Mouse (Mus musculus): Measurements from ENCODE around the gene H1foo.

H1foo gene

GRCm38 (mm10) chr6:115944638-115945037 lies at the start of gene H1foo:
Gene H1foo, plus strand, starts transcription at chr6:115944938.
- DNase-seq (ENCODE audit: low read depth, low spot score): no peak

- DNase-seq (ENCODE audit: low read depth, low spot score): no peak
Observed at GRCm38 (mm10) chr6:115896346-115896745, 48.4 kb upstream of the H1foo start.

GRCm38 (mm10) chr6:115897117-115897516 lies 47.6 kb upstream of the H1foo start:
- DNase-seq (ENCODE audit: low read depth, low spot score): no peak

- DNase-seq (ENCODE audit: low read depth, low spot score): no peak
Observed at GRCm38 (mm10) chr6:115897926-115898520, 46.7 kb upstream of the H1foo start.

GRCm38 (mm10) chr6:115901062-115901461 lies 43.7 kb upstream of the H1foo start:
- DNase-seq (ENCODE audit: low read depth, low spot score): peak; percentile 43

GRCm38 (mm10) chr6:115901489-115901931 lies 43.2 kb upstream of the H1foo start:
- DNase-seq (ENCODE audit: low read depth, low spot score): no peak

GRCm38 (mm10) chr6:115902545-115902944 lies 42.2 kb upstream of the H1foo start:
- DNase-seq (ENCODE audit: low read depth, low spot score): no peak

- DNase-seq (ENCODE audit: low read depth, low spot score): no peak
Observed at GRCm38 (mm10) chr6:115905568-115905967, 39.2 kb upstream of the H1foo start.

- no peak for DNase-seq (ENCODE audit: low read depth, low spot score)
Observed at GRCm38 (mm10) chr6:115906455-115906854, 38.3 kb upstream of the H1foo start.

- DNase-seq (ENCODE audit: low read depth, low spot score): no peak
Observed at GRCm38 (mm10) chr6:115906871-115907270, 37.9 kb upstream of the H1foo start.

GRCm38 (mm10) chr6:115908421-115908982 lies 36.2 kb upstream of the H1foo start:
- DNase-seq (ENCODE audit: low read depth, low spot score): no peak

- no peak for DNase-seq (ENCODE audit: low read depth, low spot score)
Observed at GRCm38 (mm10) chr6:115909052-115909451, 35.7 kb upstream of the H1foo start.

- DNase-seq (ENCODE audit: low read depth, low spot score): no peak
Observed at GRCm38 (mm10) chr6:115909940-115910339, 34.8 kb upstream of the H1foo start.

- DNase-seq (ENCODE audit: low read depth, low spot score): no peak
Observed at GRCm38 (mm10) chr6:115911763-115912162, 33.0 kb upstream of the H1foo start.

- no peak for DNase-seq (ENCODE audit: low read depth, low spot score)
Observed at GRCm38 (mm10) chr6:115913482-115913881, 31.3 kb upstream of the H1foo start.

- no peak for DNase-seq (ENCODE audit: low read depth, low spot score)
Observed at GRCm38 (mm10) chr6:115914511-115915202, 30.1 kb upstream of the H1foo start.

GRCm38 (mm10) chr6:115915601-115916445 lies 28.9 kb upstream of the H1foo start:
- no peak for DNase-seq (ENCODE audit: low read depth, low spot score)

GRCm38 (mm10) chr6:115916611-115917010 lies 28.1 kb upstream of the H1foo start:
- DNase-seq (ENCODE audit: low read depth, low spot score): no peak

GRCm38 (mm10) chr6:115918615-115919014 lies 26.1 kb upstream of the H1foo start:
- no peak for DNase-seq (ENCODE audit: low read depth, low spot score)

- DNase-seq (ENCODE audit: low read depth, low spot score): no peak
Observed at GRCm38 (mm10) chr6:115919876-115920275, 24.9 kb upstream of the H1foo start.

- DNase-seq (ENCODE audit: low read depth, low spot score): no peak
Observed at GRCm38 (mm10) chr6:115924829-115925228, 19.9 kb upstream of the H1foo start.

GRCm38 (mm10) chr6:115926416-115926815 lies 18.3 kb upstream of the H1foo start:
- peak; percentile 16 for DNase-seq (ENCODE audit: low read depth, low spot score)
